Mouse (Mus musculus) lung, adult 2 months (tissue): Measurements from ENCODE around the gene Gapvd1.

Experiments
- CTCF ChIP-seq: fragments of 200-500 bp; IDR thresholded peaks from 2 replicates; pipeline ENCODE4 v1.5.1; 2011; ENCODE audit warnings: mild to moderate bottlenecking, low read length, control low read depth; ENCODE audit not compliant: insufficient read depth
- POLR2A ChIP-seq: fragments of 200-500 bp; IDR thresholded peaks from 2 replicates; pipeline ENCODE4 v1.6.1; 2011; ENCODE audit warnings: low read depth, mild to moderate bottlenecking, control low read depth, low read length, borderline replicate concordance; ENCODE audit errors: extremely low read depth

DNA sequence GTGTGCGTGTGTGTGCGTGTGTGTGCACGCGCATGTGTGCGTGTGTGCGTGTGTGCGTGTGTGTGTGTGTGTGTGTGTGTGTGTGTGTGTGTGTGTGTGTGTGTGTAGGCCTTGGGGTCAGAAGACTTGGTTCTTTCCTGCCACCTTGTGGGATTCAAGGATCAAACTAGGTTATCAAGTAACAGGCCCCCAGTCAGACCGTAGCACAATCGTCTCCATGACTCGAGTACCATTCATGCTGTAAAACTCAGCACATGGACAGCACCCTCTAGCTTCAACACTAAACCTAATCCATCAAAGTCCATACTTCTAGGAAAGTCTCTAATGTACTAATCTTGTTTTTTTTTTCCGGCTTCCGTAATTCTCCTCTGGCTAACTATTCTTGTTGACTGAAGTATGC, 9.8 kb upstream of the Gapvd1 start:
- TF ChIP-seq CTCF (no peak), POLR2A (no peak)
